Mouse (Mus musculus): ENCODE data around the gene Ccnyl1. TPM values are rescaled to one million over a fixed set of nuclear protein-coding genes. Genes with fewer than 3 reads are reported as not detected.
A peak's percentile ranks its signal among the peaks of the same experiment; 100 is the strongest.
"Not testable (repeated sequence)": the region's sequence is repeated elsewhere in the genome, so short reads cannot be mapped to it uniquely, and the experiment has no call there.

The Ccnyl1 gene
- total RNA-seq (2021) = 10 to 100 TPM; 23.4 to 25.0 TPM
- long read RNA-seq, transcript Ccnyl1-201 (10 exons, 2,923 nt) = major isoform, 6 of 12 reads
- long read RNA-seq, partial matches to known transcripts = 0 of 12 reads
- long read RNA-seq, other reads (novel, unspliced or antisense) = 6 of 12 reads

DNA sequence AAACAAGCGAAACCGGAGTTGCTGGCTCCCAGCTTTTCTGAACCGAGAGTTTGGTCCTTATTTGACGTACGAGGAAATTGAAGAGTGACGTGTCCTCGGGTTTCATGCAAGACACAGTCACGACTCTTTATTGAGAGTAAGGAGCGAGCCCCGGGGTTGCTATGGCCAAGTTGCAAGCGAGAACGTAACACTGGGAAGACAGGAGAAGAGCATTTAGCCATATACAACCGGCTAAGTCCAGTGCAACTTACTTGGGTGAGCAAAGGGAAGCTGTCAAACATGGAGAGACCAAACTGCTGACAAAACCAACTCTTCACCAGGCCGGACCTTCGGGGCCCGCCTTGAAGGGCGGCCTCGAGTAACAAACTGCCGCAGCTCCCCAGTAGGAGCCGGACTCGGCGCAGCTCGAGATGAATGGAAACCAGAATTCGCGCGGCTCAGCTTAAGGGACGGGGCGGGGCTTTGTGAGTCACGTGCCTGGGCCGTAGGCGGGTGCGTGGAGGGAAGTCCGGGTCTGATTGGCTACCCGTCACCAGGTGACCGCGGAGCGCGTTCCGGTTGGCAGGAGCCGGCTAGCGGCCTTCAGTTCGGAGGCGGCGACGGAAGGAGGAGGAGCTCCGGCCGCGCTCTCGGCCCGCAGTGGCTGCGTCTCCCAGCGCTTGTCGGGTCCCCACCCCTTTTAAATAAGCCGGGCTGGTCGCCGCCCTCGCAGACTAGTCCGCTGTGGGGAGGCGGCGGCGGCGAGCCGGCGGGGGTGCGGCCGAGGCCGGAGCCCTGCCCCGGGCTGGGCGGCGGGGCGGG, at the start of gene Ccnyl1:
TSS of gene Ccnyl1 (plus strand) at position 243 of the 801 bp plus-strand sequence.
- peak; percentile 98 to 99 for DNase-seq (ENCODE audit: low spot score in 2 of 2)

GRCm38 (mm10) chr1:64641069-64641468, 49.2 kb upstream of the Ccnyl1 start:
- no peak for DNase-seq (ENCODE audit: low spot score in 2 of 2)

- not testable (repeated sequence) for DNase-seq (ENCODE audit: low spot score in 2 of 2)
Observed at GRCm38 (mm10) chr1:64642541-64642940, 47.7 kb upstream of the Ccnyl1 start.

DNA sequence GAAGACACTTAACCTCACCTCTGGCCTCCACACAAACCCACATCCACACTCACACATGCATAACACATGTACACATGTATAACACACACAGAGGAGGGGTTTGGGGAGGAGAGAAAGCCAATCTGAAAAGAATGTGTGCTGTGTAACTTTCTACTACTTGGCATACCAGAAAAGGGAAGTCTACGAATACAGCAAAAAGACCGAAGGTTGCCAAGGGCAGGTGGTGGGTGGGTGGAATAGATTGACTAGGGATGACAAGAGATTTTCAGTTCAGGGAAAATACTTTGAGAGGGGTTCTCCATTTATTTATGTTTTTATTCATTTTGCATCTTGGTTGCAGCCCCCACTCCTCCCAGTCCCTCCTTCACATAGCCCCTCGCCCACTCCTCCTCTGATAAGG, 45.7 kb upstream of the Ccnyl1 start:
- no peak for DNase-seq (ENCODE audit: low spot score in 2 of 2)

- DNase-seq (ENCODE audit: low spot score in 2 of 2) = no peak
Observed at GRCm38 (mm10) chr1:64649362-64650124, 40.7 kb upstream of the Ccnyl1 start.

GRCm38 (mm10) chr1:64653701-64654100, 36.6 kb upstream of the Ccnyl1 start:
- no peak for DNase-seq (ENCODE audit: low spot score in 2 of 2)

DNA sequence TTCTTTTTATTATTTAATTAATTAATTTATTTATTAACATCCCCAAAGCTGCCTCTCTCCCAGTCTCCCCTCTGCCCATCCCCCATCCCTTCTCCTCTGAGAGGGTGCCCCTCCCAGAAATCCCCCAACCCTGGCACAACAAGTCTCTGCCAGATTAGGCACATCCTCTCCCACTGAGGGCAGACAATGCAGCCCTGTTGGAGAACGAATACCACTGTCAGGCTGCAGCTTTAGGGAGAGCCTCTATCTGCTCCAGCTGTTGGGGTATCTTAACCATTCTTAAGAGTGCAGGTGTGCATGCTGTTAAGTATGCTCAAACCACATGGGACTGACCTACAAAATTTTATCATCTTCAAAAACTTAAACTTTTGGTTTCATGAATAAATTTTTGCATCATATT, 34.8 kb upstream of the Ccnyl1 start:
- DNase-seq (ENCODE audit: low spot score in 2 of 2) = no peak

- no peak for DNase-seq (ENCODE audit: low spot score in 2 of 2)
Observed at GRCm38 (mm10) chr1:64656423-64657129, 33.7 kb upstream of the Ccnyl1 start.

- DNase-seq (ENCODE audit: low spot score in 2 of 2) = no peak
Observed at GRCm38 (mm10) chr1:64658876-64659275, 31.4 kb upstream of the Ccnyl1 start.

GRCm38 (mm10) chr1:64667111-64667633, 23.1 kb upstream of the Ccnyl1 start:
- no peak for DNase-seq (ENCODE audit: low spot score in 2 of 2)

- DNase-seq (ENCODE audit: low spot score in 2 of 2) = no peak
Observed at GRCm38 (mm10) chr1:64669451-64669850, 20.8 kb upstream of the Ccnyl1 start.

DNA sequence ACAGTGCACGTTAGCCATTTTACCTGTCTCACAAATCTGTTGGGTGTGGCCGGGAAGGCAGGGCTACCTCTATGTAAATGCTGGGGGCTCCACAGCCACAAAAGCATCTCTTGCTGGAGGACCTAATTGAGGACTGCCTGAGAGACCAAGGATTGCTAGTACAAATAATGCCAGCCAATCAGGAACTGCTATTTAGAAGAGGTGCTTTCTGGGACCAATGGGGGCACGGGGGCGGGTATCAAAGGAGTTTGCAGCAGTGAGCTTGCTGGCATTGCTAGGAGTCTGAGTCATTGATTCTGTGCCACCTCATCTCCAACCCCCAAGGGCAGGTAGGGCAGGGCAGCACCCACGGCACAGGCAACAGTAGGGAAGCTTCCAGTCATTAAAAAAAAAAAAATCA, 16.3 kb upstream of the Ccnyl1 start:
- DNase-seq (ENCODE audit: low spot score in 2 of 2) = no peak

DNA sequence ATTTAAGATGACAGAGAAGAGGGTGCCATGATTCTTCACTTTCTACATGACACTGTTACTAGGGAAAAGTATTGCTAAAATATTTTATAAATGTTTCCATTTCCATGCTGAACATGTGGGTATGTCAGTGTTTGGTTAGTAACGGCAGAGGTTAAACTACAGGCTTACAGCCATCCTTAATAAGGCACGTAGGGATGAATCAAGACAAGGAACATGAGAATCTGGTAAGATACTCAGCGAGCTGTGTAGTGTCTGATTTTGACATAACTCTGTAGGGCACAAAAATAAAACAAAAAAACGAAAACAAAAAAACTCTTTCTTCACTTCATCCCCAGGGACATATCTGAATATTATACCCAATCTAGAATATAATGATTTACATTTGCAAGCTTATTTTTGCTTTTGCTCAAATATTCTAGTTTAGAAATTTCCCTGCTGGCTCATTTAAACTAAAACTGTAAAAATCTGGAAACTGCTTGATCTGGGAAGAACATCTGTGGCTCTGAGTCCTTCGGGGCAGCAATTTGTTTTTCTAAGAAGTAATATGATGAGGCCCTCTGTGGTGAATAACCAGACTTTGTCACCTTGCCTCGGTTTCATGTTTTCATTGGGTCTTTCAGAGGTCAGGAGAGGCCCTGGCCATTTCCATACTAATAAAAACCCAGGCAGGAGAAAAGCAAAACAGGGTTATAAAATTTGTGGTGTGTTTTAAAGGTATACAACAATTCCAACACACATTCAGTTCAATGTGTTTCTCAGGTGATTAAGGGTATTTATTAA, 14.0 kb upstream of the Ccnyl1 start:
- DNase-seq (ENCODE audit: low spot score in 2 of 2) = no peak

- no peak for DNase-seq (ENCODE audit: low spot score in 2 of 2)
Observed at GRCm38 (mm10) chr1:64681499-64681898, 8.8 kb upstream of the Ccnyl1 start.

- no peak for DNase-seq (ENCODE audit: low spot score in 2 of 2)
Observed at GRCm38 (mm10) chr1:64683039-64683438, 7.2 kb upstream of the Ccnyl1 start.

DNA sequence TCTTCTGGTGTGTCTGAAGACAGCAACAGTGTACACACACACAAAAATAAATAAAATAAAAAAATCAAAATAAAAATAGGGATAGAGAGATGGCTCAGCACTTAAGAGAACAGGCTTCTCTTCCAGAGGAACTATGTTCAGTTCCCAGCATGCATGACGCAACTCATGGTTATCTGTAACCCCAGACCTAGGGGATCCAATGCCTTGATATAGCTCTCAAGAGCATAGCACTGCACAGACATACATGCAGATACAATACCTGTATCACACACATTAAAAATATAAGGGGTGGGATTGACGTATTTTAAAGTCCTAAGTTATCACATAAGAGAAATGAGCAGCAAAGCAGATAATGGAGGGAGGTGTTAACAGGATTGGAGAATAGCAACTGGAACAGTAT, 5.8 kb upstream of the Ccnyl1 start:
- no peak for DNase-seq (ENCODE audit: low spot score in 2 of 2)

DNA sequence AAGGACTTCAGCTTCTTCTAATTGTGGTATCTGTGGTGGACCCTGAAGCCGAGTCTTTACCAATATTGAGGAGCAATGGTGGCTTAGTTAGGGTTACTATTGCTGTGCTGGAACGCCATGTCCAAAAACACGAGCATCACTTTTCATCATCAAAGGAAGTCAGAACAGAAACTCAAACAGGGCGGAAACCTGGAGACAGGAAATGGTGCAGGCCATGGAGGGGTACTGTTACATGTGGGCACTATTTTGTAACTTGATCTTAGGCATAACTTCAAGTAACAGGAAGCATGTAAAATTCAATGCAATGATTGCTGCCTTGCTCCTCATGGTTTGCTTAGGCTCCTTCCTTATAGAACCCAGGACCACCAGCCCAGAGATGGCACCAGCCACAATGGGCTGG, 2.2 kb upstream of the Ccnyl1 start:
- DNase-seq (ENCODE audit: low spot score in 2 of 2) = no peak

DNA sequence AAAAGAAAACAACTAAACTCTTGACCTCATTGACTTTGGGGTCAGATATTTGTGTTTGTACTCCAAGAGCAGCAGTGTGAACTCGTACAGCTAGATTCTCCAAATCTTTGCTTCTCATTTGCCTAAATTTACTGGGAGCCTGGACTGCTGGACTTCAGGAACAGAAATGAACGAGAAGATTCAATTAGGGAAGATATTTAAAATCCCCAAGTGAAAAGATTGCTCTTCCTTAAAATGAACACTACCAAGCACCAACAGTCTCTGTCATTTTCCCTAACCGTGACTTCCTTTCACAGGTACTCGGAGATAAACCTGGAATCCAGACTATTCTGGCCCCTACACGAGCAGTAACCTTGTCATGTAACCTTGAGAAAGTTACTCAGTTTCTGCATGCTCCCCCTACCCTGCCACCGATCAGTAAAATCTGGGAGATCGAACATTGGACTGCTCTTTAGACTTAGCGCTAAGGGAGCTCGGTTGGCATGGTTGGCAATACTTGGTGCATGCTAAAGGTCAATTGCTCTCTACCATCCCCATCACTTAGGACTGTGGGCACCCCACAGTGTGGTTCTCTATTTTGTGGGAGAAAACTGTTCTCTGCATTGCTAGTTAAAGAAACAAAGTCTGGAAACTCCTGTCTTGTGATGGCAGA, 568 bp upstream of the Ccnyl1 start:
- DNase-seq (ENCODE audit: low spot score in 2 of 2) = no peak

- no peak for DNase-seq (ENCODE audit: low spot score in 2 of 2)
Observed at GRCm38 (mm10) chr1:64691121-64691551, 881 bp downstream of the Ccnyl1 start.

DNA sequence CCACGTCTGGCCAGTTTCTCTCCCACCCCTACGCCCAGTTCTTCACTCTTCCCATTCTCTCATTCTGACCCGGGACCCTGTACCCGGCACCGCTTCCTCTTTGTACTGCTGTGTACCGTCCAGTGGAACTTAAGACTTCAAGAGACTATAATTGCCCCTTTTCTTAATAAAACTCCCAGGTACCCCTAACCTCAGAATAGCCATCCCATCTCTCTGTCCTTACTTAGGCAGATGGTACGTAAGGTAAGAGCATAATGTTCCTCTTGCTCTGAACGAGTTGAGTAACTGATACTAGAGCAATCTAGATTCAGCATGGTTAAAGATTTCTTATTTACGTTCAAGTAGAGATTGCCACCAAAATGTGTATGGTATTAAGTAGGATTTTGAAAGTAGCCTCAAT, 1.3 kb downstream of the Ccnyl1 start:
- DNase-seq (ENCODE audit: low spot score in 2 of 2) = no peak
